Mouse (Mus musculus): ENCODE data around the gene Prkag2. TPM values are rescaled to one million over a fixed set of nuclear protein-coding genes. Genes with fewer than 3 reads are reported as not detected.
A peak's percentile ranks its signal among the peaks of the same experiment; 100 is the strongest.

Gene Prkag2
- polyA plus RNA-seq, 1 experiment from 2014 or later: 36.4 TPM

DNA sequence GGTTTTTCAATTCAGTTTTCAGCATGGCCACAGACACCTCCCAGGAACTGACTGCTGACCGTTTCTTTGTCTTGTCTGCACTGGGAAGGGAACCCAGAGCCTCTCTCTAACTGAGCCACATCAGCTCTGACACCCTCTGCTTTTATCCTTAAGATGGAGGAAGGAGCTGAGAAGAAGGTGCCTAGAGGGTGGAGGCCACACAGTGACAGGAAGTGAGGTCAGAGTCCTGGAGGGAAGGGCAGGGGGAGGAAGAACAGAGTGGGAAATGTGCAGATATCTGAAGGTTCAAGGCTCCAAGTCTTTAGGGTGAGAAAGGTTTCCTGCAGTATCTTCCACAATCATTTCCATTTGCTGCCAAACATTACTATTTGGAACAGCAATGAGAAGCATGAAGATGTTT is 205.6 kb downstream of the Prkag2 start:
- ATAC-seq (replicated peaks; ENCODE audit: low FRiP score, low read depth) (no peak), DNase-seq (ENCODE audit: low spot score) (no peak)
- no peak overlapping the region for H3K4me2 ChIP-seq (ENCODE audit: low read length)
- no peaks in the 10 kb centered on the region for H3K9me3 ChIP-seq (replicated peaks; ENCODE audit: low read length)
- no peak overlapping the region for H3K27ac ChIP-seq
- H3K36me3 ChIP-seq (ENCODE audit: insufficient read depth, low read length): no peaks in the 10 kb centered on the region
- TF ChIP-seq CTCF (IDR thresholded peaks at IDR 0.05; ENCODE audit: low read depth): no peak
- no peak overlapping the region for H3K9ac ChIP-seq (ENCODE audit: low read depth, low read length)
- H3K4me3 ChIP-seq (replicated peaks; ENCODE audit: low read depth, low read length): no peak overlapping the region
- WGBS: 52% methylated on average over 1 of the region's 1 CpGs
- no peaks in the 10 kb centered on the region for H3K4me1 ChIP-seq (replicated peaks; ENCODE audit: insufficient read depth, low read length)
- no peaks in the 10 kb centered on the region for H3K27me3 ChIP-seq (ENCODE audit: insufficient read depth, low read length)

DNA sequence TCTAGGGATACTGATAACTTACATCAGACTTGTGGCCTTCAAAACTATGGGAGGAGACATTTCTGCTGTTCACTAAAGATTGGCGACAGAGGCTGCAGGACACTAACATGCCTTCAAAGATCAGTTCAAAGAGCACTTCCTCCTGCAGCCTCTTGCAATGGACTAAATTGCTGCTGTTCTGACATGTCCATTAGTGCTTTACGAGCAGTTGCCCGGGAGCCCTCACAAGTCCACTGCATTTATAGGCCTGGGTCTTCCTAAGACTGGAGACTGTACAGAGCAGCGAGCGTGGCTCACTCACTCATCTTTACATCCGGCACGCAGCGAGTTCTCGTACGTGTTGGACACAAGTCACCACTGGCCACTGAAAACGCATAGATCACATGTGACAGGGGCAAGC is 208.0 kb downstream of the Prkag2 start:
- peak; percentile 19 for DNase-seq (ENCODE audit: low spot score)
- no peak for TF ChIP-seq CTCF (IDR thresholded peaks at IDR 0.05; ENCODE audit: low read depth)
- no peak overlapping the region for H3K4me2 ChIP-seq (ENCODE audit: low read length)
- H3K9ac ChIP-seq (ENCODE audit: low read depth, low read length): no peak overlapping the region
- WGBS: 38% methylated on average over 11 of the region's 11 CpGs
- no peaks in the 10 kb centered on the region for H3K36me3 ChIP-seq (ENCODE audit: insufficient read depth, low read length)
- H3K4me1 ChIP-seq (replicated peaks; ENCODE audit: insufficient read depth, low read length): no peaks in the 10 kb centered on the region
- no peak for ATAC-seq (replicated peaks; ENCODE audit: low FRiP score, low read depth)
- no peak overlapping the region for H3K27ac ChIP-seq
- no peaks in the 10 kb centered on the region for H3K9me3 ChIP-seq (replicated peaks; ENCODE audit: low read length)
- H3K27me3 ChIP-seq (ENCODE audit: insufficient read depth, low read length): no peaks in the 10 kb centered on the region
- no peak overlapping the region for H3K4me3 ChIP-seq (replicated peaks; ENCODE audit: low read depth, low read length)

DNA sequence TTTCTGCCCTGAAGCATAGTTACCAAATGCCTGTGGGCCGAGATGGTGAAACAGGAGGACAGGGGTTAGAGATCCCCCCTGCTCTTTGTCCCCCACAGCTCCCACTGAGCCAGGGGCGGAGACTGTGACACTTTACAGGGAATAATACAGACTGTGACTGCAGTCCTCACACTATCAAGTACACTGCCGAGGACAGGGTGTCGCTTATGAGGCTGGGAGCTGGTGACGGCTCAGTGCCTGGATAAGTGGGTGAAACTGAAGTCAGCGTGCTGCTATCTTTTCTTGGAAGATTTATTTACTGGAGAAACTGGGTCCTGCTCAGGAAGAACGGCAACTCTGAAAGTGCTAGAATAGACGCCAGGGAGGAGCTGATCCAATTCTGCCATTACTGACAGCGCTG is 210.6 kb downstream of the Prkag2 start:
- ATAC-seq (replicated peaks; ENCODE audit: low FRiP score, low read depth) (no peak), DNase-seq (ENCODE audit: low spot score) (no peak)
- H3K27me3 ChIP-seq (ENCODE audit: insufficient read depth, low read length): no peaks in the 10 kb centered on the region
- no peak overlapping the region for H3K9ac ChIP-seq (ENCODE audit: low read depth, low read length)
- no peaks in the 10 kb centered on the region for H3K4me1 ChIP-seq (replicated peaks; ENCODE audit: insufficient read depth, low read length)
- H3K36me3 ChIP-seq (ENCODE audit: insufficient read depth, low read length): peaks cover 2% of the 10 kb centered on the region
- no peaks in the 10 kb centered on the region for H3K9me3 ChIP-seq (replicated peaks; ENCODE audit: low read length)
- H3K27ac ChIP-seq: no peak overlapping the region
- H3K4me3 ChIP-seq (replicated peaks; ENCODE audit: low read depth, low read length): no peak overlapping the region
- TF ChIP-seq CTCF (IDR thresholded peaks at IDR 0.05; ENCODE audit: low read depth): no peak
- H3K4me2 ChIP-seq (ENCODE audit: low read length): no peak overlapping the region
- 48% methylated on average over 9 of the region's 9 CpGs for WGBS

DNA sequence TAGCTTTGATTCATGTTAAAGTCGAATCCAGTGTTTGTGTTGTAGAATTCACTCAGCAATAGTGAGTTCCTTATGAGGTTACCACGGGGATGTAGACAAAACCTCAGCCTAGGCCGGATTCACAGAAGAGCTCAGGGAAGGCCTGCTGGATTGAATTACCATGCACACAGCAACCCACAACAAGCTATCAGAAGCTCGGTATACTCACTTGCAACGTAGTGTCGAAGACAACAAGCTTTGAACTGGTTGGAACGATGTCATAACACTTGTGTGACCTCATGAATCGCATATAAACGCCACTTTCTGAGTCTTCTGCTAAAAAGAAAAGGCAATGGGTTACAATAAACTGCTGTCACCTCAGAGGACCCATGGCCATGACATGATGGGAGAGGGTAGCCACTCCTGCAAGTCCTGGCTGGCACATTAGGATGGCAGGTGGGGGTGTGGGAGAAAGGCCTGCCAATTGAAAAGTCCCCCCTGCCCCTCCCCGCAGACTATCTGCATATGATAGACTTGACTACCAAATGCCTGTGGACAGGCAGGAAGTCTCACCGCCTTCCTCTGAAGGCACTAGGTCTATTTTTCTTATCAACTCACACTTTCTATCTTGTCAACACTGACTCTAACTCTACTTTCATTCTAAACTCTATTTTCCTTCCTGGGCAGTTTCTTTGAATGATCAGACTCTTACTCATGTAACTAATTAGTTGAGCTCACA is 211.4 kb downstream of the Prkag2 start:
- Histone ChIP-seq H3K27ac (no peak overlapping the region), H3K4me3 (replicated peaks; ENCODE audit: low read depth, low read length) (no peak overlapping the region), H3K9ac (ENCODE audit: low read depth, low read length) (no peak overlapping the region), H3K36me3 (ENCODE audit: insufficient read depth, low read length) (peaks cover 4% of the 10 kb centered on the region), H3K27me3 (ENCODE audit: insufficient read depth, low read length) (no peaks in the 10 kb centered on the region), H3K4me2 (ENCODE audit: low read length) (no peak overlapping the region), H3K4me1 (replicated peaks; ENCODE audit: insufficient read depth, low read length) (no peaks in the 10 kb centered on the region), H3K9me3 (replicated peaks; ENCODE audit: low read length) (no peaks in the 10 kb centered on the region)
- DNase-seq (ENCODE audit: low spot score) (no peak), ATAC-seq (replicated peaks; ENCODE audit: low FRiP score, low read depth) (no peak)
- no peak for TF ChIP-seq CTCF (IDR thresholded peaks at IDR 0.05; ENCODE audit: low read depth)
- 81% methylated on average over 11 of the region's 11 CpGs for WGBS

DNA sequence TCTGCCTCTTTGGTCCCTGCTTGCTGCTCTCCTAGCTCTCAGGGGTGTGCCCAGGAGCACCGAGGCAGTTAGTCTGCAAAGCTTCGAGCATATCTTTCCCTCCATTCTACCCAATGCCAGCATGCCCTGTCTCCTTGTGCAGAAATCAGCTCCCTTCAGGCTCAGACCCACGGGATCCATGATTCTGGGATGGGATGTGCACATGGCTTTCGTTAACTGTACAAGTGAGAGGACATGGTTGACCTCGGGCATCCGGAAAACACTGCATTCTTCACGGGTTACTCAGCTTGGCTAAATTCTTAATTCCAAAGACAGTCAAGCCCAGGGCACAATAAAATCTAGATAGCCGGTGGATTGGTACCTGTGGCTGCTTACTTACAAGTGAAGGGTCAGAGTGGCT is 213.2 kb downstream of the Prkag2 start:
- Histone ChIP-seq H3K4me3 (replicated peaks; ENCODE audit: low read depth, low read length) (no peak overlapping the region), H3K36me3 (ENCODE audit: insufficient read depth, low read length) (peaks cover 4% of the 10 kb centered on the region), H3K4me1 (replicated peaks; ENCODE audit: insufficient read depth, low read length) (no peaks in the 10 kb centered on the region), H3K9me3 (replicated peaks; ENCODE audit: low read length) (no peaks in the 10 kb centered on the region), H3K9ac (ENCODE audit: low read depth, low read length) (no peak overlapping the region), H3K27me3 (ENCODE audit: insufficient read depth, low read length) (no peaks in the 10 kb centered on the region), H3K4me2 (ENCODE audit: low read length) (no peak overlapping the region), H3K27ac (no peak overlapping the region)
- DNase-seq (ENCODE audit: low spot score): no peak
- WGBS: 84% methylated on average over 8 of the region's 8 CpGs
- TF ChIP-seq CTCF (IDR thresholded peaks at IDR 0.05; ENCODE audit: low read depth): no peak
- no peak for ATAC-seq (replicated peaks; ENCODE audit: low FRiP score, low read depth)

DNA sequence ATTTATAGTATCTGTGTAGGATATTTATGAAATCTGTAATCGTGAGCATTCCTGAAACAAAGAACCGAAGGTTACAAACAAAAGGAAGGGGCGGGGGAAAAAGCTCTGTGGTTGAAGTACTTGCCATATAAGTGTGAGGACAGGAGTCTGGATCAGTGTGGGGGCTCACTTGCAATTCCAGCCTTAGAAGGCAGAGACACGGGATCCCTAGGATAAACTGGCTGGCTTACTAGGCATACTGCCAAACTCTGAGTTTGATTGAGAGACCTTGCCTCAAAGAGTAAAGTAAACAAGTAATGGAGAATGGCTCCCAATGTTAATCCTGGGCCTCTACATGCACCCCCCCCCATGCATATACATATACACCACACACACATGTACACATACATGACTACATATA is 221.7 kb downstream of the Prkag2 start:
- H3K27me3 ChIP-seq (ENCODE audit: insufficient read depth, low read length): no peaks in the 10 kb centered on the region
- no peaks in the 10 kb centered on the region for H3K9me3 ChIP-seq (replicated peaks; ENCODE audit: low read length)
- no peak overlapping the region for H3K27ac ChIP-seq
- no peaks in the 10 kb centered on the region for H3K4me1 ChIP-seq (replicated peaks; ENCODE audit: insufficient read depth, low read length)
- DNase-seq (ENCODE audit: low spot score): no peak
- WGBS: 61% methylated on average over 4 of the region's 4 CpGs
- no peak for TF ChIP-seq CTCF (IDR thresholded peaks at IDR 0.05; ENCODE audit: low read depth)
- no peak overlapping the region for H3K4me3 ChIP-seq (replicated peaks; ENCODE audit: low read depth, low read length)
- H3K4me2 ChIP-seq (ENCODE audit: low read length): no peak overlapping the region
- no peak for ATAC-seq (replicated peaks; ENCODE audit: low FRiP score, low read depth)
- H3K9ac ChIP-seq (ENCODE audit: low read depth, low read length): no peak overlapping the region
- H3K36me3 ChIP-seq (ENCODE audit: insufficient read depth, low read length): 0 out of 2 replicates have a peak, but pooled peaks cover 10% of the 10 kb centered on the region
